Mouse (Mus musculus) right cerebral cortex, postnatal 25 days (tissue): ENCODE measurements around the gene Angptl7.

ENCODE experiments used
- DNase-seq: peaks from one replicate; pipeline ENCODE4 v3.0.0; 2022

Gene Angptl7

DNA sequence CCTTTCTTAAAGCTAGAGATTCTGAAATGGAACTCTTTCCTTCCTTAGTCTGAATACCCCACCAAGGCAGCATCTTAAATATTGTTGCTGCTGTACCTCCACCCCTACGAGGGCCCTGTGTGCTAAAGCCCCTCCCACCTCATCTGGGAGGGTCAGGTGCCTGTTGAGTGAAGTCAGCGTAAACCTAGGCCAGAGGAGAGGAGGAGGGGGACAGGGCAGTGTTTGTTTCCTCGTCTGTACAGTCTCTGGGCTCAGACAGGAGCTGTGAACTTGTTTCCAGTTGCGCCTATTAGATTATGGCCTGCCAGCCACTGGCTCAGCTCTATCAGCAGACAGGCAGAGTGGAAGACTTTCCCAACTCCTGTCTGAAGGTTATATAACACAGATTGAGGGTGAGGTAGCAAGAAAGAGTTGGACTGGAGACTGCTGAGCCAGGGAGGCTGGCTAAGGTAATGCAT, at the start of gene Angptl7:
TSS of gene Angptl7 (minus strand) at position 51 of the 458 bp plus-strand sequence.
- DNase-seq: no peak

DNA sequence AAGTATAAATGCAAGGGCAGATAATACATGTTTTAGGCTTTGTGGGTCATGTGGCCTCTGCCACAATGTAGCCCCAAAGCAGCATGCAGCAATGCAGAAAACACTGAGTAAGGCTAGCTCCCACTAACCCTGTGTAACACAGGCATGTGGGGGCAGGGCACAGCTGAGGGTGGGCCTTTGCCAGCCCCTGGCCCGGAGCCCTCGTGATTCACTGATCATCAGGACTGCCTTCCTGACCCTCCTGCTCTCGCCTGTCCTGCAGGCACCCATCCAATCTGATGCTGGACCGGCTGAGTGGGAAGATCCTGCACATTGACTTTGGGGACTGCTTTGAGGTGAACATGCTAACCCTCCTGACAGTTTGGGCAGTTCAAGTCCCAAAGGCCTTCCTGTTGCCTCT, 48.8 kb upstream of the Angptl7 start:
- no peak for DNase-seq

DNA sequence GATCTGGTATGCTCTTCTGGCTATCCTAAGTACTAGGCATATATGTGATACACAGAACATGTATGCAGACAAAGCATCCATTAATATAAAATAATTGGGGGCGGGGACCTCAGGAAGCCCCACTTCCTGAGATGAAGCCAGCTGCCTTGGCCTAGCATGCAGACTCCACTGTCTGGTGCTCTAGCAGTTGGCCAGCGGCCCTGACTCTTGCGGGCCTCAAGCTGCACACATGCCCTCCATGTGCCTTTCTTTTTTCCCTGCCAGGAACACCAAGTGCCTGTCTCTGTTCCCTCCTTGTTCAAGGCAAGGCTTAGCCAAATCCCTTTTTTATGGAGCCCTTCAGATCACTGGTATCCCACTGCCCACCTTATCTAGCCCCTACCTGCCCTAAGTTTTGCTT, 35.6 kb upstream of the Angptl7 start:
- no peak for DNase-seq

DNA sequence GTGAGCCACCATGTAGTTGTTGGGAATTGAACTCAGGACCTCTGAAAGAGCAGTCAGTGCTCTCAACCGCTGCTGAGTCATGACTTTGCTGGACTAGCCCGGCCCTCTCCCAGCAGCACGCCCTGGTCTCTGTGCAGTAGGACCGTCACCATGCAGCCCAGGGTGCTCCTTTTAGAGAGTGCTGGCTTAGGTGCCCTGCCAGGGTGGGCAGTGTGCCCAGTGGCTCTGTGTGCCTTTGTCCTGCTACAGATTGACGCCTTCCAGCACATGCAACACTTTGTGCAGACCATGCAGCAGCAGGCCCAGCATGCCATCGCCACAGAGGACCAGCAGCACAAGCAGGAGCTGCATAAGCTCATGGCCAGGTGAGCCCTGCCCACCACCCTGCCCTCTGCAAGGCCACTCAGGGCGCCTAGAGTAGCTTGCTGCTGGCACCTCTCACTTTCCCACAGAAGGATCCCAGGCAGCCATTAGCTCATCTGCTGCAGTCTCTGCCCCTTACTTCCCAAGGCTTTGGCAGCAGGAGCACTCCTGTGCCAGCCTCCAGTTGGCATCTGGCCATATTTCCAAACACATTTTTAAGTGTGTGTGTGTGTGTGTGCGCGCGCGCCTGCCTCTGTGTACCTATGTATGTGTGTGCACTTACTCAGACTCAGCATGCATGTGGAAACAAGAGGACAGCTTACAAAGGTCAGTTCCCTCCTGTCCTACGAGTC, 33.5 kb upstream of the Angptl7 start:
- DNase-seq: no peak

DNA sequence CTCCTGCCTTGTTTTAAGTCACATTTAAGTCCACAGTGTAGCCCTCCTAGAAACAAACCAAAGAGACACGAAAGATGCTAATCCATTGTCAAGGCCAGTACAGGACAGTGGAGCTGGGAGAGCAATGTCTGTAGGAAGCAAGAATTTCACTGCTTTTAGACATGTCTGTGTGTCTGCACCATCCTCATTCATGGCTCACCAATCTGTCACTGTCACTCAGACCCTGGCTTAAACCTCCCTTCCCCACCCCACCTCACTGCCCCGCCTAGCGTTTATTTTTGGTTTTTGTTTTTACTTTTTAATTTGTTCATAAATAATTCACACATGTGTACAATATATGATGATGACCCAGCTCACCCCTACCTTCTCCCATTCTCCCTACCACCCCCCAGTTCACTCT, 32.3 kb upstream of the Angptl7 start:
- no peak for DNase-seq

DNA sequence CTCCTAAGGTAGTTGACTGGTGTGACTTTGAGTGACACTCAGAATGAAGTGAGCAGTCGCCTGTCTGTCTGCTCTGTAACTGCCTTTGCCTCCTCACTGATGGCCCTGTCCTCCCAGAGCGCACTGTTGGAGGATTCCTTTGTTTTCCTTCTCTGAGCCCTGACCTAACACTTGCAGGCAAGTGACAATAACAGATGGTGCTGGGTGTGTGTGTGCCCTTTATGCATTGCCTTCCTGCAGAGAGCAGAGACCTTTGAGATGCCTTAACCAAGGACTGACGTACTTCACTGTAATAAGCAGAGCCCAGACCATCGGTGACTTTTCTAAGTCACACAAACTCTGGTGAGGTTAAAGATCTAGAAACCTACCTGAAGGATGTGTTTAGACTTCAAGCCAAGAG, 31.1 kb upstream of the Angptl7 start:
- DNase-seq: no peak

DNA sequence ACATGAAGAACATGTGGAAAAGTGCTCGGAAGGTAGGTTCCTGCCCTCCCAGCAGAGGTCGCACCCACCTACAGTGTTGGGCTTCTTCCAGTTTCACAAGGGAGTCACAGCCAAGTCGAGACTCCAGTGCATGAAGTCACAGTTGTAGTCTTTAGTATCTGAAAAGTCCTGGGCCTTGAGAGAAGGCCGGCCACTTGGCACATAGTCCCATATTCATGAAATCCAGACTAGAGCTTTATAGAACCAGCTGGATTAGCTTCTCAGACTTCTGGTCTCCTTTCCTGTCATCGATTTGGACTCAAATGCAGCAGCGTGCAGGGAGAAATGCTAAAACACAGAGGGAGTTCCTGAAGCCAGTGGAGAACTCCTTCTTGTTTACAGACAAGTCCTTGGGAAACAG, 30.5 kb upstream of the Angptl7 start:
- no peak for DNase-seq

DNA sequence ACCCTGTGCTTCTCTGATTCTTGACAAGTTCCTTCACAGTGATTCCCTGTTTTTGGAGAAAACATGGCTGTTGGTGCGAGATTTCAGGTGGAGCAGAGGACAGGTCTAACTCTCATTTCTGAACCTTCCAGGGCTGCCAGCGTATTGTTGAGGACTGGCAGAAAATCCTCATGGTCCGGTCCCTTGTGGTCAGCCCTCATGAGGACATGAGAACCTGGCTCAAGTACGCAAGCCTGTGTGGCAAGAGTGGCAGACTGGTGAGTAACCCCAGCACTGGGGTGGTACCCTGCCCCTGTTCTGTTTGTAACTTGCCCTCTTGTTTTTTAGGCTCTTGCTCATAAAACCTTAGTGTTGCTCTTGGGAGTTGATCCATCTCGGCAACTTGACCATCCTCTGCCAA, 30.1 kb upstream of the Angptl7 start:
- no peak for DNase-seq

DNA sequence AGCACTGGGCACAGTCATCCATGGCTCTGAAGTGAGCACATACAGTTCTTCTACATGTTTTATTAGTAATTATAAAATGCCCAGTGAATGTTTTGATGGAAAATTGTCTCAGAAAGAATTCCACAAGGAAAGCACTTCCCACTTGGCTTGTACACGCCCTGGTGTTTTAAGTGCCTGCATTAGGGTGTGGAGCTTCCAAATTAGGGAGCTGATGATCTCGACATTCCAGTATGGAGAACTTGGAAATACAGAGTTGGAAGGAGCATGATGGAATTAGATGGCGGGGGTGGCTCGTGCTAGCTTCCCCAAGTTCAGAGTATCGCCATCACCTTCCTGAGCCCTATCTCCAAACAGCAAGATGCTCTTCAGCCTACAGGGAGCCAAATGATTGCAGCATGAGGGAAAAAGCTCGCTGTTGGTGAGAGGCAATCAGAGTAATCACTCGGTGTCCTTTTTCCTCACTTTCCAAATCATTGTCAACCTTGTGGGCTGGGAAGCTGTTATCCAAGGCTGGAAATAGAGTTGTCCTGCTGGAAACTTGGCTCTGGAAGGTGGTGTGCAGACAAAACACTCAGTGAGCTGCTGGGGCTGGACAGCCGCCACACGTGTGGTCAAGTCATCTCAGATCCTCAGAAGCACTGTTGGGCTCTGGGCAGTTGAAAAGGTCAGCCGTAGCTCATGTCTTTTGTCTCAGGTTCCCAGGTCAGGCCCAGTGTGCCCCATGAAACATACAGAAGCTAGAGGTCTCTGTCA, 27.1 kb upstream of the Angptl7 start:
- DNase-seq: no peak

DNA sequence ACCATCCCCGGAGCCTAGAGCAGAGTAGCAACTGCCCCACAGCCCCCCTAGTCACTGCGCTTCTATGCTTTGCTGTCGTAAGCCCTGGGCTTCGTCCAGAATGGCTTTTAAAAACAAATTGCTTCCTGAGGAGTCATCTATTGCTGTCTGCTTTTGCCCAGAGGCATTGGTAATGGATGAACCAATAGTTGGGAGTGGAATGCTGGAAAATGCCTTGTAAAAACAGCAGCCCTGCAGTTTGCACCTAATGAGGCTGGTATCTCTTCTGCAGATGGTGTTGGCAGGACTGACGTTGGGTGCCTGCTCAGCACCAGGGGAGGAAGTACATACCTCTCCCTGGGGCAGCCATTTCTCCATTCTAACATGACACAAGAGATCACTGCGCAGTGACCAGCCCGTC, 23.3 kb upstream of the Angptl7 start:
- DNase-seq: no peak

DNA sequence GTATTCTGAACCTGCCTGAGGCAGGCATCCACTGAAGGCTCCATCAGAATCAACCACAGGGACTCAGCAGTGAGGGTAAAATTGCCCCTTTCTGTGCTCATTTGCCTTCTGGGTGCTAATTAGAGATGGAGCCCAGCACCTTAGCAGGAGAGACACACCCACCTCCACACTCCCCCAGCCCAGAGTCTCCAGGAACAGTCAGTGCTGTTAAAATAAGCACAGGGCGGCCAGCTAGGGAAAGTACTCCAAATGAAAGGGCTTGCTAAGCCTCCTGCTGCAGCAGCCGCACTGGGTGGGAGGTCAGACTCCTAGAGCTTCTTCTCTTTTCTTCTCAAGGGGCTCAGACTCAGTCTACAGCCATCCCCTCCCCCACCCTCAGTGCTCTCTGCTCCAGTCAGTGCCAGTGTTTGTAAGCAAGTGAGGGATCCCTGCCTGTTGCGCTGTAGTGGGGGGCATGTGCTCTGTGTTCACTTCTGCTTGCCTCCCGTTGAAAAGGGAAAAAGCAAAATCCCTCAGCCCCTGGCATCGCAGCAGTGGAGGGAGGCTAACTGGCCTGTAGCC, 18.1 kb upstream of the Angptl7 start:
- DNase-seq: no peak

DNA sequence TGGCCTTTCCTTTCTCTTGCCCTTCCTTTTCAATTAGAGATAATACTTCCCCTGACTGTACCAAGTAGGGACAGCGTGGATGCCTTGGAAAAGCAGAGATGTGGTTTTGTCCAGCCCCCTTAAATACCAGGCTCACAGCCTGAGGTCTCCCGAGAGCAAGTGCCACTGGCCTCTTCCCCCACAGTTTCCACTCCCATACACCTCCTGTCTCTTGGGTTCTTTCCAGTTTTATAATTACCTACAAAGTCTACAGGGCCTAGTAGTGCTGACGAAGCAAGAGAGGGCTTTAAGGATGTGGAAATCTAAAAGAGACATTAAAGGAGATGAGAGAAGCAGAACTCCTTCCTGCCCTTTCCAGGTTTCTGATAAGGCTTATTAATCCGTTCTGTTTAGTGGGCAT, 17.5 kb upstream of the Angptl7 start:
- DNase-seq: no peak

DNA sequence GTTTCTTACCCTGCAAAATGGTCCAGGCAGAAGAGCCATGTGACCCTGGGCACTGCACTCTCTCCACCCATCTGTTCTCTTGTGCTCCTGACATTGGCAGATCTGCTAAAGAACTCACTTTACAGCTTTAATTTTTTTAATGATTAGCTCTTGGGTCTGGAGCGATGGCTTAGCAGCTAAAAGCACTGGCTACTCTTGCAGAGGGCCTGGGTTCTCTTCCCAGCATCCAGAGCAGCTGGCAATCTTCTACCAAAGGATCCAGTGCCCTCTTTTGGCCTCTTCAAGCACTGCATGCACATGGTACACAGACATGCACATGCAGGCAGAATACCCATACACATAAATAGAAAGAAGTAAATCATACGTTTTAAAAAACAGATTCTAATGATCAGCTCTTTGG, 15.1 kb upstream of the Angptl7 start:
- DNase-seq: no peak

DNA sequence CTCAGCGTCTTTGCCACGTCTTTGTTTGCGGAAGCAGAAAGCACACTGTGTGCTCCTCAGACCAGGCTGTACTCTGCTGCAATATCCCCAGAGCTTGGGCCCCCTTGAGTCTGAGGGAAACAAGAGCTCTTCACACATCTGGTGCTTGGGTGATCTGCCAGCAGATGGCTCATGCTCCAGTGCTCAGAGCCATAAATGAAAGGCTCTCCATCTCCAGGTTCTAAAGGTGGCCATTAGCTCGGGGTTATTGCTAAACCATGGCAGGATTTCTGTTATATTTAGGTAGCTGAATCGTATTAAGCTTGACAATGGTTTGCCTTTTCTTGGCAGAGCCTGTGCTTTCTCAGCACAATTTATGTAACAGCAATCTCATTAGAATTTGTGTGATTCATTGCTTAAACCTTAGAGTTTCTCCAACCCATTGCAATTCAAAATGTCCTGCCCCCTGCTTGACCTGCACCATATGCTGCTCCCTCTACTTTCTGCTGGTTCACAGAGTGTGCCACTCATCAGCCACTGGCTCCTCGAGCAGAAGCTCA, 12.8 kb upstream of the Angptl7 start:
- DNase-seq: no peak

DNA sequence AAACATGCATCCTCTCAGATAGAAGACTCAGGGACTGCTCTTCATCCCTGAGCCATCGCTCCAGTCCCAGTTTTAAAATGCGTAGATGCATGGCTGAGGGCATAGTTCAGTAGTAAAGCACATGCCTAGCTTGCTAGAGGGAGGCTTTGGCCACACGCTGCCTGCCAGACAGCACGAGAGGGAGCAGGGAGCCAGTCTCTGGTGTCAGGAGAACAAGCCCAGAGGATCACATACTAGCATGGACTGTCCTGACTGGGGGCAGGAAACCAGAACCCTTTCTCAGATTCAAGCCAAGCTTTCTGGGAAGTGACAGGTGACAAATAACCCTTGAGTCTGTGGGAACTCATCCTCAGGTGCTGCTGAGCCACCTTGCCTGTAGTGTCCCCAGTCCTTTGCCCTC, 11.1 kb upstream of the Angptl7 start:
- DNase-seq: no peak

DNA sequence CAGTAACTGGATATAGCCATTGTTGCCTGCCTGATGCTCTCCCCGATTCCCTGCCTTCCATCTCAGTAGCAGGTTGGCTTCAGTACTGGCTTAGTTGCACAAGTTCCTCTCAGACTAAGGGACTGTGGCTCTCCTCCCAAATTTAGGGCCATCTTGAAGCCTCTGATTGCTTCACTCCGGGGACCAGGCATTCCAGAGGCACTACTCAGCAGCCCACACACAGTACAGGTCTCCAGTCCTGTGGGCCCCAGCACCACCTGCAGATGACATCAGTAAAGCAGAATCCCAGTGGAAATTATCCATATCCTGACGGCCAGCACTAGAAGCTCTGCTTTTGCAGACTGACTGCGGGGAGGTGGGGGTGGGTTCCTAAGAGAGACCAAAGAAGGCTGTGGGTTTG, 10.4 kb upstream of the Angptl7 start:
- no peak for DNase-seq

DNA sequence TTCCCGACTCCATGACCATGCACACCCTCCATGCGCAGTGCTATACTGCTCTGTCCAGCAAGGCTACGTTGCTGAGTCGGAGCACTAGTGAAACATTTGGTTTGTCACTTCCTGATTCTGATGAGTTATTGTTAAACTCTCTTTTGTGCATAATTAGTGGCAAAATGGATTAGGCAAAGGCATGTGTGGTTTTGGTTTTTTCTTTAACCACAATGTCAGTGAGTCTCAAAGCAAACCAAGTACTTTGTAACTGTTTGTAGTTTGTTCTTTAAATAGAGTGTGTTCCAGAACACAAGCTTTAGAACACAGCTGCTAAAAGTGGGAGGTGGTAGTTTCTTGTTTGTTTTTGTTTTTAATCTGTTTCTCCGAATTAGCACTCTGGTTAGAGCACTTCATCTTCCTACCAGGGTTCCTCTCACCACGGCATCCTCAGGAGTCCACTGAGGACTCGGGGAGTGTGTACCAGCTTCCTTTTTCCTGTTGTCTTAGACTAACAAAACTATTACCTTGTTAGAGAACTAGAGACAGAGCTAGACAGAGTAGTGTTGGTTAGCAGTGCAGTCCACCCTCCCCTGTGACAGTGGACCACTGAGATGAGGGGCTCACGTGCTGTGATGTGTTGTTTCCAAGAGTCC, 9.3 kb upstream of the Angptl7 start:
- no peak for DNase-seq

DNA sequence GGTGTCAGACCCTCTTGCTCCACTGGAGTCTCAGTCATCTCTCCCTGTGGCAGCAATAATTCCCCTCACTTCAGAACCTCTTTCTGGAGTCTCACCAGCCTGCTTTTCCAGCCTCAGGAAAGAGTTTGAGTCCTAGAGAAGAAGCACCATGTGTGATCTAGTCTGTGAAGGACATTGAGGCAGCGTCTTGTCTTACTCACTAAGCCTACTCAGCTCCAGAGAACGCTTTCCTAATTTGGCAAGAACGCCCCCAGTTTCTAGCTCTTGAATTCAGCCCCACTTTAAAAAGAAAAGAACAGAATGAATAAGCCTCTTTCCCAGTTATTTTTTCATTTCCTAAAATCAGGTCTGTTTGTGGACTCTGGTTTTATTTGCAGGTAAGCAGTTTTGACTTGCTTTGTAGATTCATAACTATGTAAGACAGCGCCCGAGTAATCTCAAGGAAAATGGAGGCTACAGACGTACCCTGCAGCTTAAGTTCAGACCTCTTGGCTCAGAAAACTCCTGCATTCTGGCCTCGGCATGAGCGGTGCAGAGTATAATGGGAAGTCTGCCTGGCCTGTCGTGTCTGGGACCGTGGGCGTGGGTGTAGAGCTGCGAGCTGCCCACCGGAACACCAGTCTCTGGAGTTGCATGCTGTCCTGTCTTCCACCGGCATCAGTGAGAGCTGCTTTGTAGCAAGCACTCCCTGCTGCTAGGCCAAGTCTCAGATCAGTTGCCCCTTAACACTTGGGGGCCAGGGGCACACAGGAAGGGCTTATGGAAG, 8.0 kb upstream of the Angptl7 start:
- DNase-seq: no peak

DNA sequence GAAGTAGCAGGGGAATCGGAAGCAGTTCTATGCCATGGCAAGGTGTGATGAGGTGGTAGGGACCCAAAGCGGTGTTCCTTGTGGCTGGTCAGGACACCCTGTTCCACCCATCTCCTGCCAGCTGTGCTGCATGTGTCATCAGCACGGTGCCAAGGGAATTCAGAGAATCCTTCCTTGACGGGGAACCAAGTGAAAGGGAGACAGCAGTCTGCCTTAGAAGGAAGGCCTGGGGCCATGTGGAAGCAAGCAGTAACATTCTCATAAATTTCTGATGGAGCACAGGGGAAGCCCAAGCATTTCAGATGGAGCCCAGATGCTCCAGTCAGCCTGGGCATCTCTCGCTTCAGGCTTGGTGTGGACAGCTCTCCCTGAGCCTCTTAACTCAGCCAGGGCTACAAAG, 7.3 kb upstream of the Angptl7 start:
- no peak for DNase-seq

DNA sequence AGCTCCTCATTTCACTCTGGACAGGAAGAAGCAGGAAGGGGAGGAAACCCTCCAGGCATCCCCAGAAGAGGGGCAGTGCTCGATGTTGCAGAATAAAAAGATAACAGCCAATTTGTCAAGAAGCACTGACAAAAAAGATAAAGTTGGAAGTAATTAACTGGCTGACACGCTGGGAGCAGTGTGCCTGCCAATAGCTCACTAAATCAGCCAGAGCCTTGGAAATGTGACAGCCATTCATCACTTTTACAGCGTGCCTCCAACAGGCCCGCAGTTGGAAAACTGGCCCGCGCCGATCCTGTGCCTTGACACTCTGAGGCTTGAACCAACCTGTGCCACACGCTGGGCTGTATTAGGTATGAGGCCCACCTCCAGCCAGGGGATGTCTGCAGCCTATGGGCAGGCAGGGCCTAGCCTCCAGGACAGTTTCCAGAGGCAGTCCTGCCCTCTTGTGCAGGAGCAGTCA, 4.3 kb upstream of the Angptl7 start:
- DNase-seq: no peak

DNA sequence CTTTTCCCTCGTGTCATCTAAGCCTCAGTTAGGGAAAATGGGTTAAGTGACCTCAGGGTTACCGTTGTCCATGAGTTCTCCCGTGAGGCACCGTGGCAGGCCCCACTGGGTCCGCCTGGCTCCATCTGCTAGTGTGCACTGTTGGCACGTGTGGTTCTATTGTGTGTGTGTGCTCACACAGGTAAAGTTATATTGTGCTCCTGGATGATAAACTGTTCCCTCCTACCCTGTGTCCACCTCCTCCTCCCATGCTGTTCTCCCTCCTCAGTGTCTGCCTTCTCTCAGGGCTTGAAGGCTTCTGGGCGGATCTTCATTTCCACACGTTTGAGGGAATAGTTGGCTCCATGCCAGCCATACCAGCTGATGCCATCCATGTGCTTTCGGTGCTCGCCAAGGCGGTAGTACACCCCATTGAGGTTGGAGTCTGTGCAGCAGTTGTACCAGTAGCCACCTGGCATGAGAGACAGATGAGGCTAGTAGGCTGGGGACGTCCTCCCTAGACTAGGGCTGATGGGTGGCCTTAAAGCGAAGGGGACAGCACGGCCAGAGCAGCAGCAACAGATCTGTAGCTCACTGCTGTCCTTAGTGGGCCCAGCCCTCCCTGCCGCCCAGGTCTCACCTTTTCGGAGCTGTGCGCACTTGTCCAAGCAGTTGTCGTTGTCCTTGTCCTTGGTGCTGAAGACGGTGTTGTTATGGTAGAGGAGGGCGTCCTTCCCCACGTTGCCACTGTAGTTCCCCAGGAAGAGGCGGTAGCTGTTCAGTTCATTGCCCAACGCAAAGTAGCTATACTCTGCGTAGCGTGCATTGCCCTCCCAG, 4.2 kb downstream of the Angptl7 start:
- DNase-seq: no peak

DNA sequence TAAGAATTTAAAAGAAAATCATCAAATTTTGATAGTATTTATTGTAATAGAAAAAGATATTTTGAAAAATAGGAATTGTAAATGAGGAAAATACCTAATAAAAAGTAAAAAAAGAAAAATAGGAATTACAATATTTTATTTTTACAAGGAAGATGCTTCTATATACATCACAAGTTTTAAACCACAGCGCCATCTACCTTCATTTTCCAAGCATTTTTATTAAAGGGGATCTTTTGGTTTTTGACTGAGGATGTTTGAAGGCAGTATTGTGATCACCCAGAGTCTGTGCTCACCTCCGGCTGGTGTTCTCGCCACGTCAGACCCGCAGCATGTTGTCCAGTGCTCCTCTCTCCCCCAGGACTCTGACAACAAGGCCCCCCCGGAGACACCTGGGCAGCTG, 5.1 kb downstream of the Angptl7 start:
- DNase-seq: no peak
